Mouse (Mus musculus) natural killer cell, adult 2 months (primary cell): Measurements from ENCODE around the gene Ltn1.
A peak's percentile ranks its signal among the peaks of the same experiment; 100 is the strongest.

Experiments used
- DNase-seq, 2 experiments: peaks; one replicate each; pipeline ENCODE4 v3.0.0; 2022; ENCODE audit warnings: low spot score in 2 of 2

Gene Ltn1

DNA sequence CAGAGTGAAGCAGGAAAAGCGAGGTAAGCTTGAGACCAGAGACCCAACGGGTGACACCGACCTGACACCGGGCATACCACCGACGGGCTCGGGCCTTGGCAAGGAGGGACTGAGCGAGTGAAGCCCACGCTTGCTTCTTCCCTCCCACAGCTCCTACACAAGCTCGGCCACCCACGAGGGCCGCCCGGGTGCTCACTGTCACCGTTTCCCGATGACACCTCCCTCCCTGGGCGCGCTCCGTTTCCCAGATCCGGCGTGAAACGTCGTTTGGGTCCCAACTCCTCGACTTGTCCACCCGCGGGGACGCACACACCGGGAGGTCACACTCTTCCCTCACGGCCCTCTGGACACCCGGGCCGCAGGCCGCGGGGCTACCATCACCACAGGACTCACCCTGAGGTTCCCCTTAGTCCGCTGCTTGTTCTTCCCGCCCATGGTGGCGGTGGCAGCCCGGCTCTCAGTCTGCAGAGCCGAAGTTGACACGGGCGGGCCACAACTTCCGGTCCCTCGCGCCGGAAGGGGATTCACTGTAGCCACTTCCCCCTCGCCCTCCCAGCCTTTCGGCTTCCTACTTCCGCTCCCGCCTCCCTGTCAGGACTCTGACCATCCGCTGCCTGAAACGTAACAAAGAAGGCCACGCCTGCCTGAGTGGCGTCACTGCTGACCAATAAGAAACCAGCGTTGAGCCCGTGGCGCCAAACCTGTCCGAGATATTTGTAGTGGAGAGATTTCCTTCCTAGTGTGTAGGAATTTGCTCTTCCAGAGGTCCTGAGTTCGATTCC, at the start of gene Ltn1:
Gene Ltn1, minus strand, starts transcription at position 580 of the 782 bp plus-strand sequence.
- DNase-seq = peak; percentile 98

DNA sequence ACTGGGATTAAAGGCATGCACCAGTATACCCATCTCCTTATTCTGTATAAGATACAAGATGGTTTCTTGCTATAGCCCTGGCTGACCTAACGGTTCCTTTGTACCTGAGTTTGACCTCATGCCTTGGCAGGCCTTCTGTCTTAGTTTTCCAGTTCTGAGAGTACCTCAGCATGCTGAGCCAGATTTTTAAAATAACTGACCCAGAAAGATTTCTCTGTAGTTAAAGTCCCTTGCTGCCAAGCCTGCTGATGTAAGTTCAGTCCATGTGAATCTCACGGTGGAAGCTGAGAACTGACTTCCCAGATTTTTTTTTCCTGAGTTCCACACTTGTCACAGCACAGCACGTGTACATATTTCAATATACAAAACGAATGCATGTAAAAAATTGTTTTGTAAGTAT, 38.2 kb upstream of the Ltn1 start:
- no peak for DNase-seq

DNA sequence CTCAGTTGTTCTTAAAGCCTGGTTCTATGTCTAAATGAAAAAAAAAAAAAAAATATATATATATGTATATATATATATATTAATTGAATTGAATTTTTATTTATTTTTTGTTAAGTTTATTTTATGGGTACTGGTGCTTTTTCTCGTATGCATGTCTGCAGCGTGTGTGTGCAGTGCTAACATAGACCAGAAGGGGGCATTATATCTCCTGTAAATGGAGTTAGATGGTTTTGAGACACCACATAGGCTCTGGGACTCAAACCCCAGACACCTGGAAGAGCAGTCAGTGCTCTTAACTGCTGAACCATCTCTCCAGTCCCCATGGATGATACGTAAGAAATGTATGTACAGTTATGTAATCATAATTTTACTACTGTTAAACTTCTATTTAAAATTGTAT, 26.3 kb upstream of the Ltn1 start:
- DNase-seq = peak in 1 of 2 experiments; percentile 8

DNA sequence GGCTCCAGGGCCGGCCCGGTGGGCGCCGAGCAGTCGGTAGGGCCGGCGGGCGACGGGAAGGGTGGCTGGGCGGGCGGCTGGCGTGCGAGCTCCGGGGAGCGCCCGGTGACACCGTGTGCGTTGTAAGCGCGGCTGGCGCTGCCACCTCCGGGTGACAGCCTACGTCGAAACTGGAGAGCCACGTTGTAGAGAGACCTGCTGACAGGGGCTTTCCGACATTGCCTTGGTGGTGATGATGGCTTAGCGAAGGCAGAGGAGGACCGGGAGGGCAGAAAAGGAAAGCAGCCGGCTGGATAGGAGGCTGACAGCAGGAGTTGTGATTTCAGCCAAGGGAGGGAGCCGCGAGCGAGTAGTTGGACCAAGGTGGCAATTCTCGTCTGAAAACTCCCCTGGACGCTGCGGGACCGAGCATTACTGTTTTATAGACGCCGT, 22.8 kb upstream of the Ltn1 start:
- DNase-seq = peak; percentile 63 to 68

DNA sequence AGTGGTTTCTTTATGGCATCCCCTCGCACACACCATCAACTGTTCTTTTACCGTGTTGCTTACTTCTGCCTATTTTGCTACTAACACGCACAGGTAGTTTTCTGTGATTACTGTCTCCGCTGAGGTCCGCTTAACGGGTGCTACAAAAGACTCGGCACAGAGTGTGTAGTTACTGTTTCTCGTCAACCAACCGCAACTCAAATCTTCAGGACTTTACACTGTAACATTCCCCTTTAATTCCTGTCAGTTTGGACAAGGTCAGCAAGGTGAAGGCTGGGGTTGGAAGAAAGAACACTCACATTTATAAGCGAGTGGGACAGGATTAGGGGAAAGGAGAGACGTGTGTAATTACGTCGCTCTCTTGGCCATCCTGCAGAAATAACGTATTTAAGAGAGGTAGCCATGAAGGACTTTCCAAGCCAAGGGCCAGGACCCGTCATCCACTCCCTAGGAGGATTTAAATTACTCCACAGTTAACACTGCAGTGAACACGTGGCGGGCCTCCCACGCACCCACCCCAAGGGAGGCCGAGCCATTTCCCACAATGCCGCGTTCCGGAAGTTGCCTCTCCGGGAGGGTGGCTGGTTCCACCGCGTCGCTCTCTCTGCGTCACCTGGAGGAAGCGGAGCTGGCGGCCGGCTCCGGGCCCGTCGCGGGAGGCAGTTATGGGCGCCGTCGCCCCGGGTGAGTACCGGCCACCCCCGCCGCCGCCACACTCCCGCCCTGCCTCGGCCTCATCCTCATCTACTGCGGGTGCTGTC, 22.2 kb upstream of the Ltn1 start, which contains the start of gene Usp16:
Gene Usp16, plus strand, starts transcription at position 285 of the 761 bp plus-strand sequence.
- peak; percentile 82 to 89 for DNase-seq

DNA sequence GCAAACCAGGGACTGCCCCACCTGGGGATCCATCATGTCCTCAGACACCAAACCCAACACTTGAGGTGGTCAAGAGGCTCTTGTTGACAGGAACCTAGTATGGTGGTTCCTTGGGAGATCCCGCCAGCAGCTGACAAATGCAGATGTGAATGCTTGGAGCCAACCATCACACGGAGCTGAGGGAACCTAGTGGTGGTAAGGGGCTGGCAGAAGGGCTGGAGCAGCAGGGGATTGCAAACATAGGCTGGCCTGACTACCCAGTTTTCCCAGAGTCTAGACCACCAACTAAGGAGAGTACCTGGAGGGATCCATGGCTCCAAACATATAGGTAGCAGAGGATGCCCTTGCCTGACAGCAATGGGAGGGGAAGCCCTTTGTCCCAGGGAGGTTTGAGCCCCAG, 20.8 kb upstream of the Ltn1 start:
- DNase-seq = no peak

DNA sequence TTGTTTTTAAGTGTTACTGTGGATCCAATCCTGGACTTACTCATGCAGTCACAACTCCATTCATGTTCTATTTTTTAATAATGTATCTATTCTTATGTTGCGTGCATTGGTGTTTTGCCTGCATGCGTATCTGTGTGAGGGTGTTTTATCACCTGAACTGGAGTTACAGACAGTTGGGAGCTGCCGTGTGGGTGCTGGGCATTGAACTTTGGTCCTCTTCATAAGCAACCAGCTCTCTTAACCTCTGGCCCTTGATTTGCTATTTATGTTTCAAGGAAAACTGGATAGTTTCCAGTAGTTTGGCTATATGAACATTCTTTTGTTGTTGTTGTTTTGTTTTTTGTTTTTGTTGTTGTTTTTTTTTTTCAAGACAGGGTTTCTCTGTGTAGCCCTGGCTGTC, 13.1 kb upstream of the Ltn1 start:
- no peak for DNase-seq

DNA sequence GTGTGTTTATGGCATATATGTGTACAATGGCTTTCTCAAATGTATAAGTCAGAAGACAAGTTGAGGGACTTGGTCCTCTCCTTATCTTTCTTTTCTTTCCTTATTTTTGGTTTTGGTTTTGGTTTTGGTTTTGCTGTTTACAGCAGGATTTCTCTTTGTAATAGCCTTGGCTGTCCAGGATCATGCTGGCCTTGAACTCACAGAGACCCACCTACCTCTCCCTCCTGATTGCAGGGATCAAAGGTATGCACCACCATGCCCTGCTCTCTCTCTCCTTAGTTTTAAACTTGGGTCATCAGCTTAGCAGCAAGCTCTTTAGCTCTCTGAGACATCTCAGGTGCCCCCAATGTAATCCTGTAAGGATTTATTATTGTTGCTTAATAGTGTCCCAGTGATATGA, 12.7 kb upstream of the Ltn1 start:
- no peak for DNase-seq

DNA sequence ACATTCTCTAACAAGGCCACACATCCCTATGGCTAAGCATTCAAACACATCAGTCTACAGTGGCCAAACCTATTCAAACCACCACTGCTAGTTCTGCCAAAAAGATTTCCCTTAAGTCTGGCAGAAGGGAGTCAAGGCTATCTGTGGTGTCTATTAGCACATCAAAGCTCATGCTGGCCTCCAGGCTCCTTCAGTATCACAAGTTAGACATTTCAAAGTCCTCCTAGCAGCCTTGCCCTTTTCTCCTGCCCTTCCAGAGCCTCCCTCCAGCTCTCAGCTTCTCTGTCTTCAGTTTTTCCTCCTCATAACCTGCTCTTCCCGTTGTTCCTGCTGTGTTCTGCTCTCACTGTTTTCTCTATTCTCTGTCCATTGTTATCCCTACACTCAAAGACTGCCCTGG, 11.7 kb upstream of the Ltn1 start:
- no peak for DNase-seq

DNA sequence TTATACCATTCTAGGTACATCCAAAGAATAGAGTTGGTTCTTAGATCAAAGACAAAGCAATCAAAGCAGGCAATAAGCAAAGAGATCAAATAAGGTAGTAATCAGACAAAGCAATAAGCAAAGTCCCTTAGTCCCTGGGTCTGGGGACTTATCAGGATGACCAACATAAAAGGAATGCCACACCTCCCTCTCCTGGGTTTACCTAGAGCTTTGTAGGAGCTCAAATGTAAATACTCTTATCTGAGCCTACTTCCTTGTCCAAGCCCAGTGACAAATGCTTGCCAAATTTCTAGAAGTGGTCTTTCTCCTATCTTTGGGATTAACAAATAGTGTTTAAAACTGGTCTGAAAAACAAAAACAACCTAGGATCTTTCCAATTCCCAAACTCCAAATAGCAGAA, 10.8 kb upstream of the Ltn1 start:
- DNase-seq = no peak

DNA sequence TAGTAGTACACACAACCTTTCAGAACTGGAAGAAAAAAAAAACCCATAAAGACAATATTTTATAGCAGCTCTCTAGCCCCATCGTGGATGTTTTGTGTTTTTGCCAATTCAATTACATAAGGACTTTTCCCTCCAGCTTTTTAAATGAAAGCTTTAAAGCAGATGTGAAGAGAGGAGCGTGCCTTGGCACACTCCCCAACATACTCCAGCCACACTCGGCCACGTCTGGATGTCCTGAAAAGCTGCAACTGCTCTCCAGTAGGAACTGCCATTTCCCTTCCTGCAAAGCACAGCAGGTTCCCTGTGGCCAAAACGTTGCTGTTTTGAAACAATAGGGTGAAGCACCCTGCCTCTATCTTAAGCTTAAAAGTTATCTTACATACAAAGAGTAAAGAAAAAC, 9.9 kb upstream of the Ltn1 start:
- no peak for DNase-seq

DNA sequence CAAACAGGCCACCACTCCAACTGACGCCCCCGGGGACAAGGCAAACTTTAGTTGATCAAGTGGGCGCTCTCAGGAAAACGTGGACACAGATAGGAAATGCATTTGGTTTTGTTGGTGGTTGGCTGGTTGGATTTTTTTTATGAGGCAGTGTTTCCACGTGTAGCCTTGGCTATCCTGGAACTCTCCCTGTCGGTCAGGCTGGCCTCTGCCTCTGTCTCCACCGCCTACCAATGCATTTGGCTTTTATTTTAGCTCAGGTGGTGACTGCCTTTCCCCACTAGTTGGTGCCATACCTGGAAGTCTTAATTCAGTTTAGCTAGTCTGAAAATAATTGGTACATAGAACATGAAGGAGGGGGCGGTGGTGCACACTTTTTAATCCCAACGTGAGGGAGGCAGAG, 8.7 kb upstream of the Ltn1 start:
- peak; percentile 13 to 30 for DNase-seq

DNA sequence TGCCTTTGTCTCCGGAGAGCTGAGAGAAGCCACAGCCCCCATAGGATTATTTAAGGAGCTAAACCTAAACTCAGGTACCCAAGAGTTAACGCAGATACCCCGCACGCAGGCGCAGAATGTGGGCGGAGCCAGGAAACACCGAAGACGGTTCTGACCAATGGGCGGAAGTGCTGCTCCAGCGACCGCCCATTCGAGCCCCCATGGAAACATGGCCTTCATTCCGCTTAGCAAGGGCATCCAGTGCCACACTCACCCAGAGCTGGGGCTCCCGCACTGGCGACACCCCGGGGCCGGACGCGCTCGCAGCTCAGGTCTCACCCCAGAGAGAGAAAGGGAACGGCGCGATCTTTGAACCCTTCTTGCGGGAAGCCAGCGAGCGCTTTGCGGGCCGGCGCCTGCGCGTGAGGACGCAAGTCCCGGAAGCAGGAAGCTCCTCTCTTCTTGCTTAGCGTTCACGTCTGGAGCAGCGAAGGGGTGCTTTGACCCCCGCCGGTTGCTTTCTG, 7.8 kb upstream of the Ltn1 start, which contains the start of gene Rwdd2b:
Gene Rwdd2b, minus strand, starts transcription at position 390 of the 503 bp plus-strand sequence.
- peak; percentile 84 to 90 for DNase-seq

DNA sequence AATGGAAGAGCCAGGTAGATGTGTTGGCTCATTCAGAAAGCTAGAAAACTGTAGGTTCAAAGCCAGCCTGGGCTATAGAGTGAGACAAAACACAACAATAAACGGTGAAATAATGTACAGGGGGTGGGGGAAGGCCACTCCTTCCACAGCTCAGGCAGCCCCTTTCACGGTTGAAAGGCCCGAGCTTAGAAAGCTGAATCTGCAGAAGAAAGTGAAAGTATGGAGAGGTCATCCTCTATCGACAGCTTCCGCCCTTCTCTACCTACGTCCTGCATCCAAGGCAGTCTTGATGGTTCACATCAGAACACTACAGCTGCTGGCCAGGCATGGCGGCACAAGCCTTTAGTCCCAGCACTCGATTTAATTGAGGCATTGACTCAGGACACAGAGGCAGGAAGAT, 6.3 kb upstream of the Ltn1 start:
- DNase-seq = no peak

DNA sequence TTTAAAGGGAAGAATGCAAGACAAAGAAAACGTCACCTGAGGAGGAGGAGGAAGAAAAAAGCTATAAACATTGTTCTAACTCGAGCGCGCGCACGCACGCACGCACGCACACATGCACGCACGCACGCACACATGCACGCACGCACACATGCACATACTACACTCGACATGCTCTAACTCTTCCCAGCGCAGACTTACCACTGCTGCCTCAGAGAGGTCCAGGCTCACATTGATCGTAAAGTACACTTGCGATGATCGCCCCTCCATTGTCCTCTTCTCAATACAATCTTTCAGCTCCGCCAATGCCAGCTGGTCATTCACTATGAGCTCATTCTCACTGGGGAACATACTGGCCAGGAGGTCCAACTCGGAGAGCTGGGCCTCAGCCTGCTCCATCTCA, 4.7 kb upstream of the Ltn1 start:
- no peak for DNase-seq

DNA sequence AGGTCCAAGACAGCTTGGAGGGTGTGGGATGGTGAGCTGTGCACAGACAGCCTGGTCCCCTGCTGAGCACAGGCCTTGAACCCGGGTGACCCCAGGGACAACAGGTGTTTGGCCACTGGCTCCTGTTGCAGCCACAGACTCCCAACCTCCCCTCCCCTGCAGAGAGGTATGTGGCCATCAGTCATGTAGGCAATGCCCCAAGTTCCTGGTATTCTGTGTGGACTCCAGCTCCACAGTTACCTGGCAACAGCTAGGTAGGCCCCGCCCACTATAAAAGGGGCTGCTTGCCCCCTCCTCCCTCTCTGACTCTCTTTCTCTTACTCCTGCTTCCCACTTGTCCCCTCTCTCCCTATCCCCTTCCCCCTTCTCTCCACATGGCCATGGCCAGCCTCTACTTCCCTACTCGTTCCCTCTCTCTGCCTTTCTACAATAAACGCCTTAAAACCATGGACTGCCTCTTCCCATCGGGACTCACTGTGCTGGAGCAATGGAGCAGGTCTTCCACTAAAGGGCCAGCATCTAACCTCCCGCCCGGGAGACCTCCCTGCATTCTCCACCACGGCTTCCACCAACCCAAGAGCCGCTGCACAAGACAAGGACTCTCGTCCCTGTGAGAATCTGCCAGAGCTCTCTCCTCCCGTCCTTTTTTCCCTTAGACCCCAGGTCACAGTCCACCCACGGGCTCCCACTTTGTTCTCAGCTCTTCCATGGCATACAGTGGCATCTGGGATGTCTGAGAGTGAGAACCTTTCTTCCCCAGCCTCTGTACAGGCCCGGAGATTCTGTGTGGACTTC, 3.2 kb upstream of the Ltn1 start:
- no peak for DNase-seq

DNA sequence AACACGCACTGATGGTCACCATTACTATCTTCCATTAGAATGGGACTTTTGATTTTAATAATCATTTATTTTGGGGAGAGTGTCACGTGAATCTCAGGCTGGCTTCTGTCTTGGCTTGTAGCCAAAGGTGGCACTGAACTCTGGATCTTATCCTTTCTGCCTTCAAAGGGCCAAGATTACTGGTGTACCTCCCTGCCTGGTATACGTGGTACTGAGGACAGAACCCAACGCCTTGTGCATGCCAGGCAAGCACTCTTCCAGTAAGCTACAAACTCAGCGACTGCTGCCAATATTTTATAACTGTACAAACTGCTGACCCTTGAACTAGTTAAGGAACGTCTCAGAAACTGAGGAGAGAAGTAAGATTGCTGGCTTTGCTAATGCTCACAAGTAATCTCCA, 2.5 kb upstream of the Ltn1 start:
- no peak for DNase-seq

DNA sequence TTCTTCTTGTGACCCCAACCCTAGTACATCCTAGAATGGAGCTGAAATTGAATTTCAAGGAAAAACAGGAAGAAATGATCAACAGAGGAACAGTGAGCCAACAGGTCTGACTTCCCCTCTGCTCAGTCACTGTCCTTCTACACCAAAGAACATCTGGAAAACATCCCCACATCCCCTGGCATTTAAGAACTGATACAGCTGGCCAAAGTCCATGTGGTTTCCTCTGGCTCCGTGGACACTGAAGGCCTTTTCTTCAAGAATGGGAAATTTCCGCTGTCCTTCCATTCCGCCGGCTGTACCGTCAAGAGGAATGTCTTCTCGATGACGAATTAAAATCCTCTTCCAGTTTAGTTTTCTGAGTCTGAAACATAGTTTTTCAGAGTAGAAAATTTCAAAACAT, 1.9 kb upstream of the Ltn1 start:
- no peak for DNase-seq

DNA sequence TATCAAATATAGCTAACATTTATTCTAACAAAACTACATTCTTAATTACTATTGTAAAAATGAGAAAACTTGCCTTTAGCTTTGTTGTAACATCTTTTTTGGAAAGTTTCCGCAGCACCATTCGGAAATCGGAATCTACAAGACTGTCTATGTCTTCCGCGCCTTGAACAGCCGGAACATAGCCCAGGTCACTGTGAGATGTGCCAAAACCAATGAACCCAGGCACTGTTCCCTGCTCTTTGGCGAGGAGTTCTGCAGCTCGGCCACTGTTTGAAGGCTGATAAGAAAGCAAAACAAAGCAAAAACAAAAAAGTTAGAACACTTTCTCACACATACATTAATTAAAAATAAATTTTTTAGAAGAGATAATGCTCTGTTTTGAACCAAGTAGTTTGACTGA, 4.9 kb downstream of the Ltn1 start:
- DNase-seq = no peak

DNA sequence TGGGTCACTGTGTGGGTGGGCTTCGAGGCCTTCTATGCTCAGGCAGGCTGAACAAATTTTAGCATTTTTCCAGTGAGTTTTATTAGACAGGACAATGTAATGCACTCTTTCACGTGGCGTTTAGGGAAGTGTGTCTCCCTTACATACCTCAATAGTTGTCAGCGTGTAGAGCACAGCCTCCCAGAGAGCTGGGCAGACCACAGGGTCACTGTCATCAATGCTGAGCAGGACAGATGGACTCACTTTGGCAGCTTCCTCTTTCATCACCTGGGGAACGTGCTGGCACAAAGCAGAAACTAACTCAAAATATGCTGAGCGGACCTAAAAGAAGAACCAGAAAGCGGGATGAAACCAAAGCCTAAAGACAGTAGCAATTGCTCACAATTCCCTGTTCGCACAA, 11.8 kb downstream of the Ltn1 start:
- DNase-seq = no peak

DNA sequence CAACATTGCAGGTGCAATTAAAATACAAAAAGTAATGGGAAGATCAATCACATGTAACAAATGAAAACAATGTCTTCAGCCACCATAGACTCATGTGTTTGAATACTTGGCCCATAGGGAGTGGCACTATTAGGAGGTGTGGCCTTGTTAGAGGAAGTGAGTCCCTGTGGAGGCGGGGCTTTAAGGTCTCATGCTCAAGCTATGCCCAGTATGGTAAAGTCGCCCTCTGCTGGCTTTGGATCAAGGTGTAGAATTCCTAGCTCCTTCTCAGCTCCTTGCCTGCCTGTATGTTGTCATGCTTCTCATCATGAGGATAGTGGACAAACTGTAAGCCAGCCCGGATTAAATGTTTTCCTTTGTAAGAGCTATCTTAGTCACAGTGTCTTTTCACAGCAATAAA, 27.4 kb downstream of the Ltn1 start:
- peak; percentile 9 to 37 for DNase-seq
